Mouse (Mus musculus) embryonic facial prominence, embryonic 12.5 days (tissue): Measurements from ENCODE around the gene Tspyl3. TPM values are rescaled to one million over a fixed set of nuclear protein-coding genes. Genes with fewer than 3 reads are reported as not detected.

Experiments used
- ATAC-seq: fragments of 200-750 bp; cut with Nextera tagmentation; 2 replicates; pipeline ENCODE4 v1.8.0; 2017; ENCODE audit not compliant: insufficient number of reproducible peaks, insufficient read depth, low FRiP score, low TSS enrichment
- H3K27ac ChIP-seq: fragments of 300-500 bp; sonication (generic); 2 replicates; pipeline ENCODE4 v1.5.1; 2016; ENCODE audit warnings: mild to moderate bottlenecking
- H3K27me3 ChIP-seq: fragments of 300-500 bp; sonication (generic); 2 replicates; pipeline ENCODE4 v1.6.1; 2016; ENCODE audit warnings: mild to moderate bottlenecking, moderate library complexity
- H3K36me3 ChIP-seq: fragments of 300-500 bp; sonication (generic); 2 replicates; pipeline ENCODE4 v1.6.1; 2016; ENCODE audit warnings: mild to moderate bottlenecking
- H3K4me1 ChIP-seq: fragments of 300-500 bp; sonication (generic); 2 replicates; pipeline ENCODE4 v1.6.1; 2016
- H3K4me2 ChIP-seq: fragments of 300-500 bp; sonication (generic); replicated peaks from 2 replicates; pipeline ENCODE4 v1.6.1; 2016; ENCODE audit warnings: mild to moderate bottlenecking, moderate library complexity
- H3K4me3 ChIP-seq: fragments of 300-500 bp; sonication (generic); 2 replicates; pipeline ENCODE4 v1.5.1; 2016; ENCODE audit warnings: mild to moderate bottlenecking
- H3K9ac ChIP-seq: fragments of 300-500 bp; sonication (generic); 2 replicates; pipeline ENCODE4 v1.6.1; 2016; ENCODE audit warnings: mild to moderate bottlenecking, moderate library complexity
- H3K9me3 ChIP-seq: fragments of 300-500 bp; sonication (generic); 2 replicates; pipeline ENCODE4 v1.6.1; 2016; ENCODE audit warnings: mild to moderate bottlenecking, moderate library complexity
- WGBS: fragments of 180-500 bp; shearing (Covaris S2); methylation state at CpG from one replicate; pipeline ENCODE4 v1.1.7; 2016; 5-methylcytosine and 5-hydroxymethylcytosine counted together
- polyA plus RNA-seq: library from polyadenylated mRNA; unstranded; fragments of >200 nt; fragmentation: Nextera tagmentation; extraction: Ambion mirVana; gene quantifications from 2 replicates; pipeline ENCODE4 v1.2.1, GENCODE M21; 2016

Gene Tspyl3
- polyA plus RNA-seq, 1 experiment from 2014 or later = 15.2 TPM

GRCm38 (mm10) chr2:153198485-153198884 lies 26.8 kb downstream of the Tspyl3 start:
- ATAC-seq = no peak
- 73% methylated on average over 5 of the region's 5 CpGs for WGBS
- H3K27me3 ChIP-seq = no peaks in the 10 kb centered on the region
- H3K9ac ChIP-seq = no peak overlapping the region
- no peak overlapping the region for H3K4me2 ChIP-seq
- no peak overlapping the region for H3K27ac ChIP-seq
- no peaks in the 10 kb centered on the region for H3K9me3 ChIP-seq
- H3K4me3 ChIP-seq = no peak overlapping the region
- H3K36me3 ChIP-seq = peaks cover 68% of the 10 kb centered on the region
- no peaks in the 10 kb centered on the region for H3K4me1 ChIP-seq

- Histone ChIP-seq H3K36me3 (peaks cover 70% of the 10 kb centered on the region), H3K27me3 (no peaks in the 10 kb centered on the region), H3K4me1 (no peaks in the 10 kb centered on the region), H3K9me3 (no peaks in the 10 kb centered on the region), H3K9ac (no peak overlapping the region), H3K27ac (no peak overlapping the region), H3K4me2 (no peak overlapping the region), H3K4me3 (no peak overlapping the region)
- WGBS = 96% methylated on average over 3 of the region's 3 CpGs
- no peak for ATAC-seq
These were observed 31.0 kb downstream of the Tspyl3 start for GRCm38 (mm10) chr2:153194255-153194654.

DNA sequence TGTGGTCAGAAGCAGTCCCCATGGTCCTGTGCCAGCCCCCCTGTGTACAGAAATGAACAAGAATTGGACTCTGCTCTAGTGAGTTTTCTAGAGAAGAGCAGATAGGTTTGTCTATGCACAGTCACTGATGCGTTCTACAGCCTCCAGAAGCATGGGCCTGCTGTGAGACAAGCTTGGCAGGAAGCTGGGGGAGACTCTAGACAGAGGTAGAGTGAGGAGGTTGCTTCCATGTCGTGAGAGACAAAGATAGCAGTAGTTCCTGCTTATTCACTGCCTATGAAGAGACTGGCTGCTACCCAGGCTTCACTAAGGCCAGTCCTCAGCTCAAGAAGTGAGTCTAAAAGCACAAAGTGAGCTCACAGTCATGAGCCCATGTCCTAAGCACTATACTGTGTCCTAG lies 34.0 kb downstream of the Tspyl3 start:
- H3K36me3 ChIP-seq = peaks cover 80% of the 10 kb centered on the region
- H3K4me2 ChIP-seq = no peak overlapping the region
- 83% methylated on average over 2 of the region's 2 CpGs for WGBS
- no peak overlapping the region for H3K27ac ChIP-seq
- H3K4me3 ChIP-seq = no peak overlapping the region
- no peaks in the 10 kb centered on the region for H3K4me1 ChIP-seq
- no peaks in the 10 kb centered on the region for H3K9me3 ChIP-seq
- H3K27me3 ChIP-seq = no peaks in the 10 kb centered on the region
- H3K9ac ChIP-seq = no peak overlapping the region
- ATAC-seq = no peak

DNA sequence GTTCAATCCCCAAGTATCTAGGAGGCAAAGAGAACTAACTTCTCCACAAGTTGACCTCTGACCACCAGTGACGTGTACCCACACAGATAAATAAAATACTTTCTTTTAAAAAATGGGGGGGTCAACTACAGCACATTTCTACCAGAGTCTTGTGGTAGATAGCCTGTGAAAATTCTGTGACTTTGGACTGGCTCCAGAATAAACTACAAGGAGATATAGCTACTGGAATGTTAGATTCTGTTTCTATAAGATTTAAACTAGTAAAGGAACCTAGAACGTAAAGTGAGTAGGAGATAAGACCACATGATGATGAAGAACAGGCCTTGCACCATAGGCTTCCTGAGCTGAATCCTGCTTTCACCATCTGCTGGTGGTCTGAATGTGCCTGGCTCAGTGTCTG lies 37.4 kb downstream of the Tspyl3 start:
- peaks cover 89% of the 10 kb centered on the region for H3K36me3 ChIP-seq
- 90% methylated on average over 2 of the region's 2 CpGs for WGBS

GRCm38 (mm10) chr2:153186176-153186591 lies 39.1 kb downstream of the Tspyl3 start:
- Histone ChIP-seq H3K4me3 (no peak overlapping the region), H3K27ac (no peak overlapping the region), H3K36me3 (peaks cover 88% of the 10 kb centered on the region), H3K9ac (no peak overlapping the region), H3K27me3 (no peaks in the 10 kb centered on the region), H3K4me2 (no peak overlapping the region), H3K9me3 (no peaks in the 10 kb centered on the region), H3K4me1 (no peaks in the 10 kb centered on the region)
- no peak for ATAC-seq
- 66% methylated on average over 2 of the region's 2 CpGs for WGBS

More for the DNA sequence above, 37.4 kb downstream of the Tspyl3 start:
- H3K27me3 ChIP-seq = no peaks in the 10 kb centered on the region
- H3K4me2 ChIP-seq = no peak overlapping the region
- H3K4me1 ChIP-seq = no peaks in the 10 kb centered on the region
- ATAC-seq = no peak
- no peak overlapping the region for H3K4me3 ChIP-seq
- H3K9ac ChIP-seq = no peak overlapping the region
- H3K27ac ChIP-seq = no peak overlapping the region
- H3K9me3 ChIP-seq = no peaks in the 10 kb centered on the region

- H3K36me3 ChIP-seq = peaks cover 52% of the 10 kb centered on the region
- ATAC-seq = no peak
- WGBS = 77% methylated on average over 3 of the region's 3 CpGs
- H3K9ac ChIP-seq = no peak overlapping the region
- H3K4me3 ChIP-seq = no peak overlapping the region
- H3K9me3 ChIP-seq = no peaks in the 10 kb centered on the region
- no peak overlapping the region for H3K4me2 ChIP-seq
- H3K27me3 ChIP-seq = no peaks in the 10 kb centered on the region
- H3K4me1 ChIP-seq = peaks cover 4% of the 10 kb centered on the region; the same call in 1 of the 2 replicates
- H3K27ac ChIP-seq = no peak overlapping the region
These were observed 45.3 kb downstream of the Tspyl3 start for GRCm38 (mm10) chr2:153179961-153180360.

GRCm38 (mm10) chr2:153179126-153179860 lies 45.9 kb downstream of the Tspyl3 start:
- no peaks in the 10 kb centered on the region for H3K9me3 ChIP-seq
- ATAC-seq = no peak
- no peak overlapping the region for H3K27ac ChIP-seq
- no peak overlapping the region for H3K9ac ChIP-seq
- peaks cover 4% of the 10 kb centered on the region; the same call in 1 of the 2 replicates for H3K4me1 ChIP-seq
- 80% methylated on average over 10 of the region's 10 CpGs for WGBS
- no peak overlapping the region for H3K4me2 ChIP-seq
- no peaks in the 10 kb centered on the region for H3K27me3 ChIP-seq
- H3K4me3 ChIP-seq = no peak overlapping the region
- peaks cover 45% of the 10 kb centered on the region for H3K36me3 ChIP-seq

- no peaks in the 10 kb centered on the region for H3K27me3 ChIP-seq
- ATAC-seq = no peak
- no peak overlapping the region for H3K27ac ChIP-seq
- peaks cover 4% of the 10 kb centered on the region; the same call in 1 of the 2 replicates for H3K4me1 ChIP-seq
- peaks cover 27% of the 10 kb centered on the region for H3K36me3 ChIP-seq
- H3K4me2 ChIP-seq = no peak overlapping the region
- no peak overlapping the region for H3K9ac ChIP-seq
- no peak overlapping the region for H3K4me3 ChIP-seq
- no peaks in the 10 kb centered on the region for H3K9me3 ChIP-seq
- WGBS = 91% methylated on average over 3 of the region's 3 CpGs
These were observed 48.1 kb downstream of the Tspyl3 start for GRCm38 (mm10) chr2:153177188-153177587.

DNA sequence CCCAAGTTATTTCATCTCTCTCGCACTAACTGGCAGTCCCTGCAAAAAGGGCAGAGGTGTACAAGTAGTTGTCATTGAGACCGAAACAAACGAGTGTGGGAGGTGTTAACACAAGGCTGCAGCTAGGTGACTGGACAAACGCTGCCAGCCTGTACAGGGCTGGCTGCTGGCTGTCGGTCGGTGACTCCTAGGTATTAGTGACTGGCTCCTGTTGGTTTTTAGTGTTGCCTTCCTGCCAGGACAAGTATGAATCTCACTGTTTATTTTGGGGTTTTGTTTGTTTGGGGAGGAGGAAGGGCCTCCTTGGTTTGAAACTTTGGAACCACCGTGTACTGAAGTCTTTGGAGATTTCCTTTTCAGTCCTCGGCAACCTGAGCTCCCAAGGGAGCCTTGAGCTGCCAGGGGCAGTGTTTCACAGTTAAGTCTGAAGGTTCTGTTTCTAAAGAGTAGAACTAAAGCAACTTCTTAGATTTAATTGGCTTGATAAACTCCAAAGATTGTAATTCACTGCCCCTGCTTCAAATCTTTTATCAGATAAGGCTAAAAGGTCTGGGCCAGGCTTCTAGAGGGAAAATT lies 49.2 kb downstream of the Tspyl3 start:
- Histone ChIP-seq H3K9ac (no peak overlapping the region), H3K4me2 (no peak overlapping the region), H3K27ac (no peak overlapping the region), H3K27me3 (no peaks in the 10 kb centered on the region), H3K4me1 (peaks cover 4% of the 10 kb centered on the region; the same call in 1 of the 2 replicates), H3K36me3 (peaks cover 17% of the 10 kb centered on the region), H3K4me3 (no peak overlapping the region), H3K9me3 (no peaks in the 10 kb centered on the region)
- 60% methylated on average over 8 of the region's 8 CpGs for WGBS
- no peak for ATAC-seq

Other genes starting within 250 kb of the Tspyl3 start
- gene Pdrg1, start 210.0 kb downstream of the Tspyl3 start, polyA plus RNA-seq = 121 and 123 TPM in 2 replicates
- gene Xkr7, start 193.6 kb downstream of the Tspyl3 start, polyA plus RNA-seq = 0.33 and 0.61 TPM in 2 replicates
- gene Ccm2l, start 159.5 kb downstream of the Tspyl3 start, polyA plus RNA-seq = 2.6 and 4.3 TPM in 2 replicates
- gene Hck, start 117.0 kb downstream of the Tspyl3 start, polyA plus RNA-seq = 4.0 and 4.2 TPM in 2 replicates
- gene Tm9sf4, start 64.1 kb downstream of the Tspyl3 start, polyA plus RNA-seq = 82.9 and 88.1 TPM in 2 replicates
- gene Plagl2, start 16.0 kb upstream of the Tspyl3 start, polyA plus RNA-seq = 14.4 and 16.7 TPM in 2 replicates
- 6.8 and 7.6 TPM in 2 replicates for gene Pofut1, start 16.1 kb upstream of the Tspyl3 start, polyA plus RNA-seq
- gene Kif3b, start 66.0 kb upstream of the Tspyl3 start, polyA plus RNA-seq = 7.6 TPM in 2 replicates
- gene Asxl1, start 120.4 kb upstream of the Tspyl3 start, polyA plus RNA-seq = 19.1 and 23.9 TPM in 2 replicates